Mouse (Mus musculus) G1E (cell line): Measurements from ENCODE around the gene Sqstm1.

ENCODE experiments used
- CTCF ChIP-seq: IDR thresholded peaks from 2 replicates; pipeline ENCODE4 v1.5.1; 2012; ENCODE audit warnings: low read depth, low read length, inconsistent platforms, mixed read lengths
- GATA1 ChIP-seq: IDR thresholded peaks from 2 replicates; pipeline ENCODE4 v1.6.1; 2012; ENCODE audit warnings: borderline replicate concordance, low read length, inconsistent platforms, mixed read lengths
- GATA2 ChIP-seq: IDR thresholded peaks from 2 replicates; pipeline ENCODE4 v1.6.1; 2012; ENCODE audit warnings: low read depth, low read length, inconsistent platforms, borderline replicate concordance
- POLR2AphosphoS5 ChIP-seq: IDR thresholded peaks from 2 replicates; pipeline ENCODE4 v1.6.1; 2012; ENCODE audit warnings: low read depth, low read length, inconsistent platforms; ENCODE audit not compliant: insufficient replicate concordance
- TAL1 ChIP-seq: conservative IDR thresholded peaks from 2 replicates; pipeline ENCODE4 v1.6.1; 2012; ENCODE audit warnings: low read depth, low read length, inconsistent platforms, mixed read lengths

DNA sequence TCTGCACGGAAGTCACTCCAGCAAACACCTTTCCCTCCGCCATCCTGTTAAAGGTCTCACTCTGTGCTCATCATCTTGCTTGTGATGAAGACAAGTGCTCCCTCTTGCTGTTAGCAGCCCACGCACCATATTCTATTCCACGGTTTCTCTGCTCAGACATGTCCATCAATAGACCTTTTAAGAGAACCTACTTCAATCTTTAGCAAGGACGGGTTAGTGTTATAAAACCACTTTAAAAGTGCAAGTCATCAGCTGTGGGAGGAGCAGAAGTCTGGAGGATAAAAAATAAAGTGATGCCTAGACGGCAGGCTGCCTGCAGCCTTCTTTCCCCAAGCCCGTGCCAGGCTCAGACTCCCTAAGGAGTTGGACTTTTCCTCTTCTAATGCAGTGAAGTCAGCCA, 46.0 kb upstream of the Sqstm1 start:
- TF ChIP-seq CTCF, result no peak
- no peak for TF ChIP-seq POLR2AphosphoS5
- TF ChIP-seq TAL1, result no peak
- TF ChIP-seq GATA2, result no peak
- TF ChIP-seq GATA1, result no peak
